Mouse (Mus musculus): Measurements from ENCODE around the gene Tlx3. TPM values are rescaled to one million over a fixed set of nuclear protein-coding genes. Genes with fewer than 3 reads are reported as not detected.

The Tlx3 gene
- total RNA-seq, 4 experiments from 2014 or later, result 0.46 to 0.62 TPM; not detected in 2

DNA sequence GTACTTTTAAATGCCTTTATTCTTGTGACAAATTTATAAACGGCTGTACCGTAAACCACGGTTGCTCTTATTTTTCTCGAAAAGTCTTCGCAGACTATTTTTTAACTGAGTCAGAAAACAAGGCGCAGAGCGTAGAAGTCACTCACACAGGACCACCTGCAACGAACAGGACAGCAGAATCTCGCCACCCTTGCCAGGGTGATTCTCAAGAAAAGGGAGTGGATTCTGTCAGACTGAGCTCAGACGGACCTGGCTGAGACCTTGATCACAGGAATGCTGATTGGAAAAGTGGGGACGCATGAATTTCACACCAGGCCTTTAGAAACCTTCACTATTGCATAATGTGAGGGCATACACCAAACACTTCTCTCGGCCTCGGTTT is 6.3 kb downstream of the Tlx3 start:
- DNase-seq, result no peak

- DNase-seq, result no peak
Observed at GRCm38 (mm10) chr11:33196447-33197132, 6.8 kb downstream of the Tlx3 start.

GRCm38 (mm10) chr11:33195531-33196446 is 7.6 kb downstream of the Tlx3 start:
- no peak for DNase-seq

GRCm38 (mm10) chr11:33195061-33195460 is 8.3 kb downstream of the Tlx3 start:
- DNase-seq, result no peak

- DNase-seq, result no peak
Observed at GRCm38 (mm10) chr11:33193695-33194094, 9.7 kb downstream of the Tlx3 start.

- DNase-seq, result no peak
Observed at GRCm38 (mm10) chr11:33181804-33182203, 21.6 kb downstream of the Tlx3 start.

- DNase-seq, result no peak
Observed at GRCm38 (mm10) chr11:33180701-33181116, 22.7 kb downstream of the Tlx3 start.

DNA sequence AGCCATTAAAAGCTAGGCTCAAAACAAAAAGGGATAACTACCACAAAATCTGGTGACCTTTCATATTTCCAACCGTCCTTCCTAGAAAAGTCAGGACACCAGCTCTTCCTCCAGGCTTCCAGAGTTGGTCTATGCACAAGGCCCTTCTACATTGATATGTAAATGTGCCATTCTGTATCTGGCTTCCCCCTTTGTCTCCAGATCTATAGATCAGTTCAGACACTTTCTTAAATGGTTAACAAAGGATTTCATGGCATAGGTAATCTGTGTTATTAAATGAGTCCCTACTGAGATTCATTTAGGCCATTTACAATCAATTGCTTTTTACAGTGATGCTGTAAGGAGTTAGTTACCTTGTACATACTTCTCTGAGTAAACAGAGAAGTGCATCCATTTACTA is 23.6 kb downstream of the Tlx3 start:
- DNase-seq, result no peak

GRCm38 (mm10) chr11:33176525-33177245 is 26.7 kb downstream of the Tlx3 start:
- no peak for DNase-seq

- no peak for DNase-seq
Observed at GRCm38 (mm10) chr11:33175768-33176167, 27.6 kb downstream of the Tlx3 start.

GRCm38 (mm10) chr11:33170489-33170888 is 32.9 kb downstream of the Tlx3 start:
- DNase-seq, result no peak

GRCm38 (mm10) chr11:33162998-33163506 is 40.3 kb downstream of the Tlx3 start, which contains the start of gene Npm1:
TSS of gene Npm1 (minus strand) at chr11:33163206.
- DNase-seq, result peak; percentile 99

GRCm38 (mm10) chr11:33162211-33162997 is 41.0 kb downstream of the Tlx3 start:
- DNase-seq, result peak; percentile 56

- no peak for DNase-seq
Observed at GRCm38 (mm10) chr11:33159741-33160140, 43.6 kb downstream of the Tlx3 start.

GRCm38 (mm10) chr11:33157453-33158196 is 45.8 kb downstream of the Tlx3 start:
- no peak for DNase-seq

DNA sequence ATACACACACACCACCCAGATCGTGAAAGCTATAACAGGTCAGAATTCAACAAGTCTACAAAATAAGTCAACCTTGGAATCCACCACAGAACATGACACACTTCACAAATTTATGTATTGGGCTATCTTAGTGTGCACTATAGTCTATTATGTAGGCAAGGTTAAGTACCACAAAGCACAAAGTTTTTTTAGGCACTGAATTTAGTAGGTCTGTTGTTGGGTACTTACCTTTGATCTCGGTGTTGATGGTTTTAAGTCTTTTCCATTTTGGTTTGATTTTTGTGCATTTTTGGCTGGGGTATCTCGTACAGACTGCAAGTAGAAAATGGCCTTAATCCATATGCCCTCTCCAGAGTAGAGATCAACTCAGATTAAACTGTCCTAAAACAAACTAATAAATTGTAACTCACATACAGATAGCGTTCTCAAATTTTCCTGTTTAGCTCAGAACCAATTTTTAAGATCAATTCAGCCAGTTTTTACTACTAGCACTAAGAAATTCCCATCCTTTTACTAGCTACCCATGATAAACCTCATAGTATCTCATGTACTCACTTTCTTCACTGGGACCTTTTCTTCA is 46.9 kb downstream of the Tlx3 start:
- no peak for DNase-seq

DNA sequence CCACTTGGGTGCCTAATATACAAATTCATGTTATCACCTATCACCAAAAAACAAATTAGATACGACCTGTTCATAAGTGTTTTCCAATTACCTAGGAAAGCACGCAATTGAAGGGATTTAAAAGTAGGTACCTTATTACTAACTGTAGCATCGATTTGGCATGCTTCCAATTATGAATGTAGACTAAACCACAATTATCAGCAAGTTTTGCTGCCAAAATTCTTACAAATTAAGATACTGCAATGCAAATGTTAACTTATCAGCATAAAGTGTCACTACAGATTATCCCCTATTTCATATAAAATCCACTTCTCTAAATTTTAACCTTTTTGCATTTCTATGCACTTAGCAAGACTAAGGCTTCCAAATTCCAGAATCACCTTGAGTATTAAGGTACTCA is 48.9 kb downstream of the Tlx3 start:
- no peak for DNase-seq

- no peak for DNase-seq
Observed at GRCm38 (mm10) chr11:33152997-33153396, 50.4 kb downstream of the Tlx3 start.

GRCm38 (mm10) chr11:33151780-33152145 is 51.6 kb downstream of the Tlx3 start:
- no peak for DNase-seq

DNA sequence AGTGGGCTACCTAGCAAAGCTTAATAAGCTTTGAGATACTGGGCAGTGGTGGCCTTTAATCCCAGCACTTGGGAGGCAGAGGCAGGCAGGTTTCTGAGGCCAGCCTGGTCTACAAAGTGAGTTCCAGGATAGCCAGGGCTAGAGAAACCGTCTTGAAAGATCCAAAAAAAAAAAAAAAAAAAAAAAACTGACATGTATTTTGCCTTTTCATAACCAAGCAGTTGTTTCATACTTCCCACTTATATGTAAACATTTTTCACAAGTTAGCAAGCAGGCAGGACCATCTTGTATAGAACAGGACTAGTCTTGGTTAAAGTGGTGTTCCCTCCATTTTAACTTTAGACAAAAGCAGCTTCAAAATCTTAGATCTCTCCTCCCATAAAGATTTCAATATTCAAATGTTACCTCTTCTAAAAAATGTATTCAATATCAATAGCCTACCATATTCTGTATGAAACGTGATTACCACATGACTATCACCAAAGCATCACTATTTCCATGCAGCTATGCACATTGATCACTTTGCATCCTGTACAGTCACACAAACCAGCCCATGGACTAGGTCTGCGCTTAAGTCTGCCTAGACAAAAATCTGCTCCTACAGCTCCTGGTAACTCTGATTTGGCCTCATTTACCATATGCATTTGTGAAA is 52.1 kb downstream of the Tlx3 start:
- no peak for DNase-seq

Data from adrenal gland, adult 8-10 months (tissue).